Mouse (Mus musculus) layer of hippocampus, postnatal 25 days (tissue): ENCODE data around the gene Ppy. TPM values are rescaled to one million over a fixed set of nuclear protein-coding genes. Genes with fewer than 3 reads are reported as not detected.

Experiments
- total RNA-seq, 2 experiments: library from RNA; stranded (reverse); gene quantifications; 2 replicates each; pipeline ENCODE4 v1.2.3; 2021

The Ppy gene
- total RNA-seq, 2 experiments from 2014 or later: not detected

Other genes starting within 250 kb of the Ppy start
- 1 to 10 TPM in 1 of 2 experiments, under 1 TPM in 1; 0.85 to 1.0 TPM for gene Meox1, start 206.9 kb downstream of the Ppy start, total RNA-seq
- gene Sost, start 134.3 kb downstream of the Ppy start, total RNA-seq: not detected
- not detected for gene Cfap97d1, start 117.0 kb downstream of the Ppy start, total RNA-seq
- gene Dusp3, start 114.3 kb downstream of the Ppy start, total RNA-seq: 100 to 1,000 TPM; 145 to 154 TPM
- gene Mpp3, start 72.9 kb downstream of the Ppy start, total RNA-seq: 10 to 100 TPM; 80.5 to 82.4 TPM
- not detected for gene Cd300lg, start 59.8 kb downstream of the Ppy start, total RNA-seq
- 100 to 1,000 TPM; 149 TPM for gene Mpp2, start 12.8 kb downstream of the Ppy start, total RNA-seq
- not detected for gene Pyy, start 6.5 kb upstream of the Ppy start, total RNA-seq
- not detected for gene Nags, start 44.2 kb upstream of the Ppy start, total RNA-seq
- 10 to 100 TPM; 24.2 to 30.3 TPM for gene Tmem101, start 55.1 kb upstream of the Ppy start, total RNA-seq
- 10 to 100 TPM; 62.0 to 62.7 TPM for gene Lsm12, start 84.0 kb upstream of the Ppy start, total RNA-seq
- 10 to 100 TPM; 53.5 to 58.2 TPM for gene G6pc3, start 88.3 kb upstream of the Ppy start, total RNA-seq
- 100 to 1,000 TPM; 218 to 242 TPM for gene Hdac5, start 128.8 kb upstream of the Ppy start, total RNA-seq
- gene BC030867, start 147.6 kb upstream of the Ppy start, total RNA-seq: 1 to 10 TPM; 1.3 to 1.5 TPM
- 1 to 10 TPM in 1 of 2 experiments, under 1 TPM in 1; 0.70 to 1.1 TPM for gene Asb16, start 167.4 kb upstream of the Ppy start, total RNA-seq
- 10 to 100 TPM; 64.7 to 71.7 TPM for gene Tmub2, start 183.6 kb upstream of the Ppy start, total RNA-seq
- 100 to 1,000 TPM; 166 to 174 TPM for gene Atxn7l3, start 195.3 kb upstream of the Ppy start, total RNA-seq
- gene Ubtf, start 218.4 kb upstream of the Ppy start, total RNA-seq: 100 to 1,000 TPM; 123 to 134 TPM